Mouse (Mus musculus): Measurements from ENCODE around the gene Hspb1.
A peak's percentile ranks its signal among the peaks of the same experiment; 100 is the strongest.

Hspb1 gene

DNA sequence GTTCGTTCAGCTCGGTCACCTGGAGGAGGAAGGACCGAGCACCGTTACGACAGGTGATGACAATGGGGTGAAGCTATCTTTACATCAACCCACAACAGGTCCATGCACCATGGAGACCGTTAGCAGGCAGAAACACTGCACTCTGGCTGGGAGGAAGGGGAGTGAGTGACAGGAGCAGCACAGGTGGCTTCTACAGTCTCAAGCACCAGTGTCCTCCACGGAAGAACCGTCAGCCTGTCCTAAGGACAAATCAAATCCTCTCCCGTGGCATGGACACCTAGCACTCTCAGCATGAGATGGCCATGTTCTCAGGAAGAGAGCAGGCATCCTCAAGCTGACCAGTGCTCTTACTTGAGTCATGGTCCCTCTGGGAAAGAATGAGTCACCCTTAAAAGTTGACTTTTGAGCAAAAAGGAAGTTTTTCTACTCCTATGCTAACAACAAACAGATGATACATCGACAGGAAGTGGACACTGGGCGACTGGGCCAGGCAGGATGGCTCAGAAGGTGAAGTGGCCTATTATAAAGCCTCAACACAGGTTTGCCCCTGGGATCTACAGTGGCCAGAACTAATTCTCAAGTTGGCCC is 24.0 kb downstream of the Hspb1 start:
- DNase-seq (ENCODE audit: low read depth, low spot score) = no peak

DNA sequence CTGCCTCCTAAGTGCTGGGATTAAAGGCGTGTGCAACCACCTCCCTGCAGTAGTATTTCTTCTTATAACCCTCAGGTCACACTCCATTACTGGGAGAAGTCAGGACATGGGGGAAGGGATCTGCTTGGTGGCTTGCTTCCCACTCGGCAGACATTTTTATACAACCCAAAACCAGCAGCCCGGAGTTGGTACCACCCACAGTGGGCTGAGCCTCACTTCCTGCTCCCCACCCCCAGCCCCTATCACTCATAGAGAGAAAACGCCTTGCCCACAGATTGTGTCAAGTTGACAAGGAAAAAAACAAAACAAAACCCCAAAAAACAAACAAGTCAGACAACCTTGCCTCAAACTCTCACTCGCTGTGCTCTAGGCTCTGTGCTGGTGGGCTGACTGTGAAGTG is 25.5 kb downstream of the Hspb1 start:
- peak; percentile 73 for DNase-seq (ENCODE audit: low read depth, low spot score)

DNA sequence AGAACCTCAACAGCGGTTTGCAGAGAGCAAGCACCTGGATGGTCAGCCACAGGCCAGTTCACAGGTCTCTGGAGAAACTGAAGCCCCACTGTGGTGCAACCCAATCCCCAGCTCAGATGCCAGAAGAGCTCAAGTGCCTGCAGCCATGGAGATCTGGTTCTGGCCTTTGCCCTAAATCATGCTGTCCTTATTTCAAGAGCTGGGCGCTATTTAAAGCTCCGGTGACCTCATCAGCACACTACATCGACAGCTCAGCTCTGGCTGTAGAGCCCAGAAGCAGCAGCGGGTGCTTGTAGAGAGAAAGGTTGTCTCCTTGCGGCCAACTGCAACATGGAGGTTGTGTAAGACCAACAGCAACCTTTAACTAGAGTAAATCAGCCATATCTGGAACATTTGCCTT is 26.4 kb downstream of the Hspb1 start:
- no peak for DNase-seq (ENCODE audit: low read depth, low spot score)

DNA sequence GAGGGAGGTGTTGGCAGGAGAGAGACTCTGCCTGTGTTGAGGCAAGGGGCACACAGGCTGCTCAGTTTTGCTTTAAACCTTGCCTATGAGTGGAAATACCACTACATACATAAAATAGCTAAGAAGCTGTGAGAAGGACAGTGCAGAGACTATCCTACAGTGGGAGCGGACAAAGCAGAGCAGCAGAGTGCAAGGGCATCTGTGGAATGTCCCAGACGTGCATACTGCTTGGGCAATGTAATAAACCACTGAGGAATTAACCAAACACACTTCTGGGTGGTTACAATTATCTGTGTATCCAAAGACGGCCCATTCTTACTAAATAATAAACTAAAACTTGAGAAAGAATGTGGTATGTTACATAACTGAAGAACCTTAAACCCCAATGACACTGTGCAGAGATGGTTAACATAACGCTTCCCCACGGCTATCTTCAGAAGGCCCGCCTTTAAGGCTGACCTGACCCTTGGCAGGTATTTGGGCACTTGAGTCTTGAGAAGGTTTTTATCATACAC is 28.4 kb downstream of the Hspb1 start:
- DNase-seq (ENCODE audit: low read depth, low spot score) = no peak

DNA sequence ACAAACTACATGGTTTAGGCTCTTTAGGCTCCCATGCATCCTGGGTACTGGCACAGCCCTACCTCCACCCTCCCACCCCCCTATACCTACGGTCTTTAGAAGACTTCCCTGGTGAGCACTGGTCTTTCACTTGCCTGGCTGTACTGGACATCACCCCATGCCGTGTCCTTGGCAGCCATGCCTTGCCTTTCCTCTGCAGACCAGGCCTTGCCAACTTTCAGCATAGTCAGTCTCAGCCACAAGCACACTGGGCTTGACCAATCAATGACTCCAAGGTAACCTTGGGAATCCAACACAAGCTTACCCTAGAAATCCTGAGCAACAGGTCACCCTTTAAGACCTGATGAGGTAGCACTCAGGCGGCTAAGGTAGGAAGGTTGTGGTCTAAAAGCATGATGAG is 28.9 kb downstream of the Hspb1 start:
- DNase-seq (ENCODE audit: low read depth, low spot score) = no peak

DNA sequence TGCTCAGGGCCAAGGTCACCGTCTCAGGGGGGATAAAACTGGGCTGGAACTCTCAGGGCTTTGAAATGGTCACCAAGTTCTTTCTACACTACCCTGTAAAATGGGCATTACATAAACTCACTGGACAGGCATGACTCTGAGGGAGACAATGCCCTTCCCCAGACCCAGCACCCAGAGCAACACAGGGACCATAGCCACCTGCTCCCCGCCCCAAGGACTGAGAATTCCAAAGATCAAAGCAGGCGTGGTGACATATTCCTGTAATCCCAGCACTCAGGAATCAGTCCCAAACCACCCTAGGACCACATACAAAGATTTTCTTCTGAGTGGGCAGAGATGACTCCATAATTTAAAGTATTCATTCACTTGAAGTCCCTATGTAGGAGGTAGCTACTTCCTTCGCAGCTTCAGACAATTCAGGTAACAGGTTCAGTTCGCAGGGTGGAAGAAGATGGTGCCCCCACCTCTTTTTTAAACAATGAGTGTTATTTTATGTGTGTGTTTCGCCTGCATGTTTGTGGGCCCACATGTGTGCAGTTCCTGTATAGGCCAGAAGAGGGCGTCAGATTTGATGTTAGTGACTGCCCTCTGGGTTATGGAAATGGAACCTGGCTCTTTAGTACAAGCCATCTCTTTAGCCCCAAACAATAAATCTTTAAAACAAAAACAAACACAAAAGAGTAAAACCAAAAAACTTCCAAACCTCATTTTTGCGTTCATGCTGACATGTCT is 29.8 kb downstream of the Hspb1 start:
- DNase-seq (ENCODE audit: low read depth, low spot score) = peak; percentile 38

DNA sequence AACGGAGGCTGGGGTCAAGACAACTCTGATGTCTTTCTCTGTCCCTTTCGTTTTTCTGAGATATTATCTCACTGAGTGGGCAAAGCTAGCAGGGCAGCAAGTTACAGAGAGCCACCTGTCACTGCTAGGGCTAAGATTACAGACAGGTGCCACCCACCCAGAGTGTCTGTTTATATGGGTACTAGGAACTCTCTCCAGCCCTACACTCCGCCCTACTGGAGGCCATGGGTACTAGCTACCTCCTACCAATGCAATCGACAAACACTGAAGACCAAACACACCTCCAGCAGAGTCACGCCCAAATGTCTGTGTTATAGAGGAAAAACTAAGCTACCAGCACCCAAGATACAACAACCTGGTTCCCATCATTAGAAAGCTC is 30.3 kb downstream of the Hspb1 start:
- no peak for DNase-seq (ENCODE audit: low read depth, low spot score)

DNA sequence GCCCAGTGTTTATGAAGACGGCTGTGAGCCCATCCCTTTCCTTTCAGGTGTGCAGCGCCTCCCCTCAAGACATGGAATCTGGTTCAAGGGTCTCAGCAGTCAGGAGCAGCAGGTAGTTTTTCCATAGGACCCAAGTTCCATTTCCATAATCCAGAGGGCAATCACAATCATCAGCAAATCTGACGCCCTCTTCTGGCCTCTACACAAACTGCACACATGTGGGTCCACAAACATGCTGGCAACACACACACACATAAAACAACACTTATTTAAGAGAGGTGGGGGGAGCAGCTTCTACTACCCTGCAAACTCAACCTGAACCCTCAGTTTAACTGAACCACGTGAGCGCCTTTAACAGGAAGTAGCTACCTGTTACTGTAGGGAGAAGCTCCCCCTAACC is 30.9 kb downstream of the Hspb1 start:
- DNase-seq (ENCODE audit: low read depth, low spot score) = no peak

DNA sequence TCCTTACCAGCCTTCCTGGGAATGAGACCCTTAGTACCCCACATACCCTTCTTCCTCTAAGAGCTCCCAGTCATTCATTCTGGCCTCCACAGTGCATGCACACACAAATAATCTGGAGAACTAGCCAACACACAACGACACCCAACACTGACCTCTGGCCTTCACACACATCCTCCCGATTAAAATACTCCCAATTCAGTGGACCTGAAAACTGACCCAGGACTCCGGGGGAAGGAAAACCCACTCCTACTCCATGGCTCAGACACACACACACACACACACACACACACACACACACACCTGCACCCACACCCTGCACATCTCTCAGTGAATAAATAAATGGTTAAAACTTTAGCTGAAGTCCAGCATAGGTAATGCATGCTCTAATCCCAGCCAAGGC is 32.2 kb downstream of the Hspb1 start:
- DNase-seq (ENCODE audit: low read depth, low spot score) = no peak

DNA sequence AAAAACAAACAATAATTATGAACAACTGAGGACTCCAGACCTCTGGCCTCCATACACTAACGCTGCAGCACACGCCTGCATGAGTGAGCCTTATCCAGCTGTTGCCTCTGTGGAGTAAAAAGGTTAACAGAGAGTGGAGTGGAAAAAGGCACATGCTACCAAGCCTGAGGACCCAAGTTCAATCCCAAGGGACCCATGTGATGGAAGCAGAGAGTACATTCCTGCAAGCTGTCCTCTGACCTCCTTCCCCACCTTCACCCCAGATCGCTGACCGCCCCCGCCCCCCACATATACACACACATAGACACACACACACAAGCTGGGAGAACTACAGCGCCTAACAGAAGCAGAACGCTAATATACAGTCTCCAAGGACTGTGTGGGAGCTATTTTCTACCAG is 36.2 kb downstream of the Hspb1 start:
- DNase-seq (ENCODE audit: low read depth, low spot score) = no peak

DNA sequence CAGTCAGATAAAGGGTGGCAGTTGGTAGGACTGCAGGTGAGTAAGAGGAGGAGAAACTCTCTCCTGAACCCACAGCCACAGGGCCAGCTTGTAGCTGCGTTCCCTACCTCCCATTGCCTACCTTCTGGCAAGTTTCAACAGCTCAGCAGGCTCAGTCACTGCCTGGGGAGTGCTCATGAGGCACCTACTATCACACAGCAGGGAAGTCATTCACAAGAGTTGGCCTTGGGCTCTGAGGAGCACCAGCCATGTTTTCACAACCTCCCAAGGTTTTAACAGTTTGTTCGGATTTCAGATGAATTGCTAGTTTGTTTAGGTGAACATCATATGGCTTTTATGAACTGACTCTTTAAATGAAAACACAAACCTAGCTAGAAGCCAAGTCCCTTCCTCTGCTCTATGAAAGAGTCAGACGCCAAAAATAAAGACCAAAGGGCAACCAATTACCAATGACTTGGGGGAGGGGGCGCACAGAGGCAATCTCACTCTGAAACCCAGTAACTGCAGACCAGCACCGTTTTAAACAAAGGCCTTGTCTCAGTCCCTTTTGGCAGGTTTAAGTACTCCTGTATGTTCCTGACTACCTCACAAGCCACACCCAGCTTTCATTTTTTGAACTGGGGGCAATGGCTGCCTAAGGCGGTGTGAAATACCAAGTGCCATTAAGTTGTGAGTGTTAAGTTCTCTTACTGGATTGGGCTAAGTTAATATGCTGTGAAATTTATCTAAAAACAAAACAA is 42.1 kb downstream of the Hspb1 start:
- DNase-seq (ENCODE audit: low read depth, low spot score) = no peak

DNA sequence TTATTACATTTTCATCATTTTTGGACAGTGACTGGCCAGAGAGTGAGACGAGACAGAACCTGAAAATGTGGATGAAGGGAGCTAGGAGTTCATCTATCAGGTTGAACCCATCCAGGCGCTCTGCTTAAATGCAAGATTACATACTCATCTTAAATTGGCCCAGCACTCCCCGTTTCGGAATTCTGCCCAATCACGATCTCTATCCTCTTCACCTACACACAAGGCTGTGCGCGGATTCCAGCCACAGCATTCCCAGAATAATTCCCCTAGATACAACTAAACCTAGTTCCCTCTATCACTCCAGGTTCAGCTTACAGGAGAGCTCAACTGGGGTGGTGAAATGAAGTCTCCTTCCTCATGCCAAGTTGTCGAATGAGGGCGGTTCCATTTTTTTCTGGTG is 43.8 kb downstream of the Hspb1 start:
- DNase-seq (ENCODE audit: low read depth, low spot score) = no peak

DNA sequence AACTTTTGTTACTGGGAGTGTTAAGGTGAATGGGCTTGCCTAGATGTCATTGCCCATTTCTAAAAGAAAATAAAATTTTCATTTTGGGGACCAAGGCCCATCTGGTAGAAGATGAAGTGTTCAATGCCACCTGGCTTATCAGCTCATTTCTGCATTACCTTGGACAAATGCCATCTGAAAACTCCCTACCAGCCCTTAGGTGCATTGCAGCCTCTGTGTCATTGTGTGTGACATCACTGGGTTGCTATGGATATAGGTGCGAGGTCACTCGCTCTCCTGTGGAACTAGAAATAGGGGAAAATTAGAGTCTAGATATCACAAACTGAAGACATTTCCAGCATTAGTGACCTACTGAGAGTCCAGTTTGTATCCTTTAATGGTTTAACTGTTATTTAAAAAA is 44.6 kb downstream of the Hspb1 start:
- DNase-seq (ENCODE audit: low read depth, low spot score) = peak; percentile 30

DNA sequence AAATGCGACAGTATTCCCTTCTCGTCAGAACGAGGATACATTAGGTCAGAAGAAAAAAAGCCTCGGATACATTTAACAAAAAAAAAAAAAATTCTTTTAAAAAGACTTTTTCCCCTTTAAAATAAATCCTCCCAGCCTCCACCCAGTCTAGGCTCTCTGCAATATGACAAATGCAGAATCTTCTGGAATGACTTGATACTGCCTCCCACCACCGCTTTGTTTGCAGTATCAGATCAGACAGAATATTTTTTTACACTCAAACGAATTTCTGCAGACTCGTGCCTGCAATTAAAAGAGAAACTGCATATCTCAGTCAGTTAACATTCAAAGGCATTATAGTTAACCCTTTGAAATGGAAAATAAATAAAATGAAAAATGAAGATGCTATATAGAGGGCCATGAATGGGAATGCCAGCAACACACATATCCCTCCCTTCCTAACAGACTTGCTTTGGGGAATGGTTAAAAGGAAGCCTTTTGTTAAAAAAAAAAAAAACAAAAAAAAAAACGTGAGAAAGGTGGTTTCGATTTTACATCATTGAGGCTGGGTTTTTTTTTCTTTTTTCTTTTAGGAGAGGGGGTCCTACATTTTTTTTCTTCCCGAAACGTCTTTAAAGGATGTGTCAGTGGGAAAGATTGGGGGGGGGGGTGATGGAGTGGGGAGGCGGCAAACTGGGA is 45.6 kb downstream of the Hspb1 start:
- peak; percentile 27 for DNase-seq (ENCODE audit: low read depth, low spot score)

DNA sequence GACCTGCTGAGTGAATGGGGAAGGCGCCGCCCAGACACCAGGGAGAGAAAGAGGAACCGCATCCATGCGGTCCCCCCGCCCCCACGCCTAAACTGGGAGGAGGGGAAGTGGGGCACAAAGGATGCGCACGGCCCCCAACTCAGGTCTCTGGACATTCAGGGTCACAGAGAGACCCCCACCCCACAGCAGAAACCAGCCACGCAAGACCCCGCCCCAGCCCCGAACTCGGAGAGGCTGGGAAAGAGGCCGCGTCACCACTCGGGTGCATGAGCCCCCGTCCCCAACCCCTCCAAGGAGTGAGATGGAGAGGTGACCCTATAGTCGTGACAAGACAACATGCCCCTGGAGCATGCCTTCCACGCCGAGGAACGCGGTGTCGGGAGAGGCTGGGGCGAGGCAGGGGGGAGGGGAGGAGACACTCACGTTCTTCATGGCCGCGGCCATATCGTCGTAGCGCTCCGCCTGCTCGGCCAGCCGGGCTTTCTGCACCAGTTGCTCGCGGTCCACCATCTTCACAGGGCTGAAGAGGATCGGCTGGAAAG is 46.3 kb downstream of the Hspb1 start:
- no peak for DNase-seq (ENCODE audit: low read depth, low spot score)

DNA sequence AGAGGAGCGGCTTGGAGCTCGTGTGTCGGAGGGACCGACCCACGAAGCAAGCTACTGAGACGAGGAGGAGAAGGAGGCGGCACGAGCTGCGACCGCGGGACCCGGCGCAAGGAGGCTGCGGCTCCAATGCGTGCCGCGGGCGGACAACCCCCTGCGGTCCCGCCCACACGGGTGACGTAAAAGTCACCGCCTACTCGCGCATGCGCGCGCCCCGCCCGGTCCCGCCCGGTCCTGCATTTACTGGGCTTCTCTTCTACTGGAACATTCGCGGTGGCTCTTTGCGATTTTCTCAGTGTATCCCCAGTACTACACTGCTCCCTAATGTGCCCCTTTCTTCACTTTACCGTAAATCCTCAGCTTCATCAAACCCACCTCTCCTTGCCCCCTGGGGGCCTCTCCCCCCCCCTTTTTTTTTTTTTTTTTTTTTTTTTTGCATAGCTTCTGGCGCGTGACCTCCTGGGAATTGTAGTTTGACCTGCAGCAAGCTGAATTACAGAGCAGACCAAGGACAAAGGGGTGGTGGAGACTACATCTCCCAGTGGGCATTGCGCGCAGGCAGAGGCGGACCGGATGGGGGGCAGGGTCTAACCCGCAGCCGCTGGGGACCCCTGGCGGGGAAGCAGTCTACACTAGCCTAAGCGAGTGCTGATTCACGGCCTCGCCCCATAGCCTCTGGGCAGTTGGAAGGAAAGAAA is 46.9 kb downstream of the Hspb1 start, which contains the start of gene Ywhag:
Gene Ywhag, minus strand, starts transcription at position 136 of the 695 bp plus-strand sequence.
- DNase-seq (ENCODE audit: low read depth, low spot score) = peak; percentile 98

DNA sequence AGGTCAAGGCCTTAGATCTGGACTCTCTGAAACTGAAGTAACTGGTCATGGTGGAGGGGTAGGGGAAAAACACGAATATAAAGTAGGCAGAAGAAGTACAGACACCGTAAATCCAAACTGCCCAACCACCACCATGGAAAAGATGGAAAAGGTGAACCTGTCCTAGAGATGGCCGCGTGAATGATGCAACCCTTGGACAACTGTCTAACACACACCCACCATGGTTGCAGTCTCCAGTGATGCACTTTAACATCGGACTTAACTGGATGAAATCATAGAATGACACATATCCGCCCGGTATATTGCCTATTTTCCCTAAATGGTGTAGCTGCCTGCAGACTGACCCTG is 47.4 kb downstream of the Hspb1 start:
- no peak for DNase-seq (ENCODE audit: low read depth, low spot score)

DNA sequence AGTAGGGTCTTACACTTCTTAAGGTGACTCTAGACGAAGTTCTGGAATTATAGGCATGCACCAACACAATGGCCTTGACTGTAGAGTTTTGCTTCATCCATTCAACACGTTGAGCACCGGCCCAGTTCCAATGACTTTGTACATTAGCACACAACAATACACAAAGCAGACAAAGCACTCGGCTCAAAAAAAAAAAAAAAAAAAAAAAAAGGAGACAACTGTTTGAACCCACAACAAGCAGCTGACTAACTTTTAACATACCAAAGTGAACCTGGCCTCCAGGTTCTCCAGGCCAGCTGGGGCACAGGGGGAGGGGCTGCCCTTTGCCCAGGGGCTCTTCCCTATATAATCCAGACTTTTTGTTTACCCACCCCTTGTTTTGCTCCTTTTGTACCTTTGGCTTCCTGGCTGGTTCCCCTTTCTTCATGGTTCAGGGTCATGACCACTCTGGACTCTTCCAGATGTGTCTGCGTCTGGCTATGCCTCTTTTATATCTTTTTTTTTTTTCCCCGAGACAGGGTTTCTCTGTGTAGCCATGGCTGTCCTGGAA is 48.0 kb downstream of the Hspb1 start:
- DNase-seq (ENCODE audit: low read depth, low spot score) = no peak

Measured in CD4-positive, CD25-positive, alpha-beta regulatory T cell, adult 2 months (primary cell).